Mouse (Mus musculus): ENCODE measurements around the gene S100z. TPM values are rescaled to one million over a fixed set of nuclear protein-coding genes. Genes with fewer than 3 reads are reported as not detected.

Gene S100z
- polyA plus RNA-seq, 1 experiment from 2014 or later, result not detected

DNA sequence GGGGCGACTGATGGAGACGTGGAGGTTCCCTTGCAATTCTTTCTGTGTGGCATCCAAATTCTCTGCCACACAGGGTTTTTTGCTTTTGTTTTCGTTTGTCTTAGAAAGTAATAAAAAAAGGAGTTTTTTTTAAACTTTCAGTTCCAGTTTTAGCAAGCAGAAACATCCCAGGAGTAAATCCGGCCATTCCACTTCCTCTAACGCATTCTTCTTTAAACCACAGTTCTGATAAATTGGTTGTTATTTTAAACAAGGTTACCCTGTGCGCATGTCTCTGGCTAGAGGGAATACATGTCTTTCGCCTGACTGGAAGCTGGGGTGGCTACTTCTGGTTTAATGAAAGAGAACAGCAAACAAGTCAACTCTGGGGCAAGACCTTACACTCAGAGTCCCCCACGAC lies 16.3 kb upstream of the S100z start:
- in situ Hi-C loops (cut with MboI; ENCODE audit: low pct_unique_long_range_greater_than_20kb), result no loop called here
- no peak for DNase-seq (ENCODE audit: low read depth, low spot score)
- ChIA-PET CTCF (interaction anchor here (1.5 kb wide), 1 partner anchor 9 kb away, joined by 3 read pairs; no protein-coding TSS in a partner anchor), POLR2A (no interaction called here)
- no peak for ATAC-seq
- TF ChIP-seq CTCF (IDR thresholded peaks at IDR 0.05), result no peak
- no peaks in the 10 kb centered on the region for H3K27me3 ChIP-seq

- CTCF ChIA-PET, result no interaction called here
- no peak for TF ChIP-seq CTCF (IDR thresholded peaks at IDR 0.05)
- in situ Hi-C loops (cut with MboI; ENCODE audit: low pct_unique_long_range_greater_than_20kb), result no loop called here
- DNase-seq (ENCODE audit: low read depth, low spot score), result no peak
- H3K27me3 ChIP-seq, result no peaks in the 10 kb centered on the region
- POLR2A ChIA-PET, result no interaction called here
- ATAC-seq, result no peak
Observed at GRCm38 (mm10) chr13:95493296-95493695, 14.8 kb upstream of the S100z start.

DNA sequence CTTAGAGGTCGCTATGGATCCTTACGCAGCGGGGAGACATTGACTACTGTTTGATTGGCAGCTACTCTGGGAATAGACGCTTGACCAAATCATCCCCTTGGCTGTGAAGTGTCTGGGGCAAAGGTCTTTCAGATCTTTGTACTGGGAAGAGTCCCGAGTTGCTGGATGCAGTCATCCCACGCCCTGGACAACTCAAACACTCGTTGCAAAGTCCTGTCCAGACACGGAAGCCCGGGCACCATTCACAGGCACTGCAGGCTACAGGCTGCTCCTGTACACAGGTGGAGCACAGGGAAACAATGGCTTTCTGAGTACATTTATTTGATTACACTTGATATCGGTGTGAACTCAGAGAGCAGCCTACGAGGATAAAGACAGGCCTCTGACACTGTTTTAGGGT lies 12.8 kb upstream of the S100z start:
- CTCF ChIA-PET, result no interaction called here
- TF ChIP-seq CTCF (IDR thresholded peaks at IDR 0.05), result no peak
- no peak for DNase-seq (ENCODE audit: low read depth, low spot score)
- ATAC-seq, result no peak
- in situ Hi-C loops (cut with MboI; ENCODE audit: low pct_unique_long_range_greater_than_20kb), result no loop called here
- POLR2A ChIA-PET, result no interaction called here
- no peaks in the 10 kb centered on the region for H3K27me3 ChIP-seq

DNA sequence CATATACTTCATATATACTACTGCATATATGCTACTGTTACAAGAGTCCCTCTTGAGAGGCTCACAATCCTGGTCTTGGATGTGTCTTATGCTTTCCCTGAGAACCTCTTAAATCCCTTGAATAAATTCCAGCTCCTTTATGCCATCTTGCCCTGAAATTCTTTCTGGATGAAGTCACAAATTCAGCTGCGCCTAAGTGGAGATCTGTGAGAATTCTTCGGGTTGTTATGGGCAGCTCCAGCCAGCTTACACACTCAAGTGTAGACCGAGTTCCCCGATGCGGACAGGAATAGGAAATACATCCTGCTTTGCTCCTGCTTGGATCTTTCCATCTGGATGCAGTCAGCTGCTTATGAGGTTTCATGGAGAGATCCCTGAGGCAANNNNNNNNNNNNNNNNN lies 6.1 kb upstream of the S100z start:
- ChIA-PET CTCF (interaction anchor here (1.2 kb wide), 1 partner anchor 46 kb away, joined by 3 read pairs; no protein-coding TSS in a partner anchor), POLR2A (no interaction called here)
- no peak for TF ChIP-seq CTCF (IDR thresholded peaks at IDR 0.05)
- in situ Hi-C loops (cut with MboI; ENCODE audit: low pct_unique_long_range_greater_than_20kb), result loop anchor here (5.0 kb wide), 1 partner anchor 97 kb away; no protein-coding TSS in a partner anchor
- peak; percentile 57 for DNase-seq (ENCODE audit: low read depth, low spot score)
- peak; percentile 94 for ATAC-seq
- no peaks in the 10 kb centered on the region for H3K27me3 ChIP-seq

DNA sequence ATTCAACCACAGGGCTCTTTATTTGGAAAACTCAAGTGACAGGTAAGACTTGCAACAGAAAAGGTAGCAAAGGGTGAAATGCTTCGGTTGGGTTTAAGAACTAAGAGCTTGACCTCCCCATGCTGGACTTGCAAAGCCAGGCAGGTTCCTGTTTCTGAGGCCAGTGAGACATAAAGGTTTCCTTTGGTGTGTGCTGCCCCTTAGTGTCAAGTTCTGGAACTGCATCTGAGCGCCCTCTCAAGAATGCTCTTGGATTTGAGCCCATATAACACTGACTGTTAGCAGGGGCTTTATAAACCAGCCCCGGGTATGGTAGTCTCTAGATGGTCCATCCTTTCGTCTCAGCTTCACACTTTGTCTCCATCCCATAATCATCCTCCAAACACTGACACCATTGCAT lies 2.9 kb upstream of the S100z start:
- CTCF ChIA-PET, result interaction anchor here (1.4 to 1.7 kb wide), 3 partner anchors 18 to 83 kb away, joined by 3 to 7 read pairs (median 4); no protein-coding TSS in a partner anchor
- in situ Hi-C loops (cut with MboI; ENCODE audit: low pct_unique_long_range_greater_than_20kb), result loop anchor here (5.0 kb wide), 1 partner anchor 94 kb away; no protein-coding TSS in a partner anchor
- TF ChIP-seq CTCF (IDR thresholded peaks at IDR 0.05), result peak; percentile 82
- no peak for DNase-seq (ENCODE audit: low read depth, low spot score)
- POLR2A ChIA-PET, result no interaction called here
- no peak for ATAC-seq
- no peaks in the 10 kb centered on the region for H3K27me3 ChIP-seq

GRCm38 (mm10) chr13:95477173-95477572 lies 1.3 kb downstream of the S100z start:
- no peak for ATAC-seq
- TF ChIP-seq CTCF (IDR thresholded peaks at IDR 0.05), result no peak
- H3K27me3 ChIP-seq, result no peaks in the 10 kb centered on the region
- in situ Hi-C loops (cut with MboI; ENCODE audit: low pct_unique_long_range_greater_than_20kb), result no loop called here
- ChIA-PET POLR2A (no interaction called here), CTCF (no interaction called here)
- no peak for DNase-seq (ENCODE audit: low read depth, low spot score)

DNA sequence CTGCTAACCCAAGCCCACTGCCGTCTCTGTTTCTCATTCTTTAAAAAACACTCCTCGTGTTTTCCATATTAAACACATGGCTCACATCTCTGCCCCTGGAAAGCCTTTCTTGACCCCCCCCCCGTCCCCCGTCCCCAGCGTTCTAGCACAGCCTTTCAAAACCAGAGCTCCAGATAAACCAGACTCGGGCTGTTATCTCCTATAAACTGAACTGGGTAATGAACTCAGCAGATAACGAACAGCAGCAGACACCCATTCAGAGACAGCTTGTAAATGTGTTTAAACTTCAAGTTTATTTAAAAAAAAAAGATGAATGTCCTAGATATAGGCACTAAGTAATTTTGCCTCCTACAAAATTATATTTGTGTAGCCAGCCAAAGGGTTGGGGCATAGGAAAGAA lies 3.4 kb downstream of the S100z start:
- TF ChIP-seq CTCF (IDR thresholded peaks at IDR 0.05), result no peak
- no peak for ATAC-seq
- no peaks in the 10 kb centered on the region for H3K27me3 ChIP-seq
- DNase-seq (ENCODE audit: low read depth, low spot score), result no peak
- ChIA-PET POLR2A (no interaction called here), CTCF (no interaction called here)
- in situ Hi-C loops (cut with MboI; ENCODE audit: low pct_unique_long_range_greater_than_20kb), result no loop called here

DNA sequence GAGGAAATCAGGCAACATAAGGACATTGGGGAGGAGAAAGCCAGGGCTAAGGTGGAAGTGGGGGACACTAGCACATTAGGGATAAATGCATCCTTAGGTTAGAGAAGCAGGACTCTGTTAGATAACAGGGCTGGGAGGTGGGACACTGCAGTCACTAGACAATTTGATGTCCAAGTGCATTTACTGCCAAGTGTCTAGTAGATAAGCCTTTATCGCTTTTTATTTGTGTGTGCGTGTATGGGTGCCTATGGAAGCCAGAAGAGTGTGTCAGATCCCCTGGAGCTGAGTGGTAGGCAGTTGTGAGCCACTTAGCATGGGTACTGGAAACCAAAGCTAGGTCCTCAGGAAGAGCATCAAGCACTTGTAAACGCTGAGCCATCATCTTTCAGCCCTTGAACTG lies 4.2 kb downstream of the S100z start:
- DNase-seq (ENCODE audit: low read depth, low spot score), result no peak
- TF ChIP-seq CTCF (IDR thresholded peaks at IDR 0.05), result no peak
- ChIA-PET CTCF (no interaction called here), POLR2A (no interaction called here)
- H3K27me3 ChIP-seq, result no peaks in the 10 kb centered on the region
- in situ Hi-C loops (cut with MboI; ENCODE audit: low pct_unique_long_range_greater_than_20kb), result no loop called here
- ATAC-seq, result no peak

DNA sequence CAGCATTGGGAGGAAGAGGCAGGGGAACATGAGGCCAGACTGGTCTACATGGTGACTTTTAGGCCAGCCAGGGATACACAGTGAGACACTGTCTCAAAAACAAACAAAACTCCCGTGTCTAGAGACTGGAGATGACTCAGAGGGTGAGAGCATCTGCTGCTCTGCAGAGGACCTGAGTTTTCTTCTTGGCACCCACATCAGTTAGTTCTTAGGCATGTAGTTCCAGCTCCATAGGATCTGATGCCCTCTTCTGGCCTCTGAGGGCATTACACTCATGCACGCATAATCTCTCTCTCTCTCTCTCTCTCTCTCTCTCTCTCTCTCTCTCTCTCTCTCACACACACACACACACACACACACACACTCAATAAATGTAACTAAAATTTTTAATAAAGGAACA lies 7.6 kb downstream of the S100z start:
- no peak for DNase-seq (ENCODE audit: low read depth, low spot score)
- ATAC-seq, result peak; percentile 62
- ChIA-PET CTCF (interaction anchor here (0.8 to 1.4 kb wide), 2 partner anchors 21 to 36 kb away, joined by 3 to 4 read pairs; no protein-coding TSS in a partner anchor), POLR2A (no interaction called here)
- H3K27me3 ChIP-seq, result no peaks in the 10 kb centered on the region
- peak; percentile 64 for TF ChIP-seq CTCF (IDR thresholded peaks at IDR 0.05)
- in situ Hi-C loops (cut with MboI; ENCODE audit: low pct_unique_long_range_greater_than_20kb), result no loop called here

DNA sequence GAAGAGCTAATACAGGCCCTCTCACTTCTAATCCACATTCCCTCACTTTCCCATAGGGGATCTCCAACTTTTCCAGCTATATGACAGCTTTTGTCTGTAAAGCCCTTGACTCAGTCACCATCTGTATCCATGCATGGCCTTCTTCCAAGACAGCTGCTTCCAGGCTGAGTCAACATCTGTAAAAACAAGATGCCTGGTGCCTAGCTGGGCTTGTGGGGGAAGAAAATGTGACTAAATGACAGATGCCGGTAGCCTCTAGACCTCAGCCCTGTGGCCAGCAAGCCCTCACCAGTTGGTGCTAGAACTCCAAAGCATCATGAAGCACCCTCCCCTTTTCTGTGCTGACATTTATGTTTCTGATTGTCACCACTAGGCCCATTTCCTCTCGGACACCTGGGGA lies 27.0 kb downstream of the S100z start:
- no peak for TF ChIP-seq CTCF (IDR thresholded peaks at IDR 0.05)
- in situ Hi-C loops (cut with MboI; ENCODE audit: low pct_unique_long_range_greater_than_20kb), result no loop called here
- ATAC-seq (no peak), DNase-seq (ENCODE audit: low read depth, low spot score) (no peak)
- POLR2A ChIA-PET, result no interaction called here
- no peaks in the 10 kb centered on the region for H3K27me3 ChIP-seq
- CTCF ChIA-PET, result no interaction called here

- ATAC-seq, result no peak
- POLR2A ChIA-PET, result no interaction called here
- no peaks in the 10 kb centered on the region for H3K27me3 ChIP-seq
- peak; percentile 24 for DNase-seq (ENCODE audit: low read depth, low spot score)
- CTCF ChIA-PET, result interaction anchor here (2.7 kb wide), 1 partner anchor 30 kb away, joined by 7 read pairs; no protein-coding TSS in a partner anchor
- no peak for TF ChIP-seq CTCF (IDR thresholded peaks at IDR 0.05)
- in situ Hi-C loops (cut with MboI; ENCODE audit: low pct_unique_long_range_greater_than_20kb), result no loop called here
Observed at GRCm38 (mm10) chr13:95450636-95451210, 27.8 kb downstream of the S100z start.

DNA sequence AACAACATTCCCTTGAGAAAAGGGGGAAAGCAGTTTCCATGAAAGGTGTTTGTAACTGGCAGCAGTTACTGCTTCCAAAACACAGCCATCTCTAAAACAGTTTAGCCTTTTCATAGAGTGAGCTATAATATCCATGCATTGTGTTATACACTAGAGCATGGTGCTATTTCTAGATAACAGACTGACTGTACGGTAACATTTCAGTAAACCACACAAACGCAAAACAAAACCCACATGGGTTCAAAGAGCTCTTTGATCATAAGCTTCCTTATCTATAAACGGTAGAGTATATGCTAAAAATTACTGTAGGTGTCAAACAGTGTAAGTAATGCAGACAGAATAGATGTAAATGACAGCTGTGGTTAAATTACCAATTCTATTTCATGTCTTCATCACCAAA lies 28.8 kb downstream of the S100z start:
- ChIA-PET POLR2A (interaction anchor here (0.6 kb wide), 1 partner anchor 1717 kb away, joined by 3 read pairs; no protein-coding TSS in a partner anchor), CTCF (interaction anchor here (0.8 to 2.7 kb wide), 3 partner anchors 11 to 31 kb away, joined by 3 to 7 read pairs (median 7); no protein-coding TSS in a partner anchor)
- H3K27me3 ChIP-seq, result no peaks in the 10 kb centered on the region
- TF ChIP-seq CTCF (IDR thresholded peaks at IDR 0.05), result no peak
- ATAC-seq (no peak), DNase-seq (ENCODE audit: low read depth, low spot score) (no peak)
- in situ Hi-C loops (cut with MboI; ENCODE audit: low pct_unique_long_range_greater_than_20kb), result no loop called here
